Mouse (Mus musculus): ENCODE measurements around the gene Olfr1156. TPM values are rescaled to one million over a fixed set of nuclear protein-coding genes. Genes with fewer than 3 reads are reported as not detected.

The Olfr1156 gene
- not detected in 2 replicates for polyA plus RNA-seq (2012; rRNA removed)
- polyA plus RNA-seq (2014; fragmentation: Nextera tagmentation; extraction: Ambion mirVana): not detected in 2 replicates

- no peak for TF ChIP-seq CTCF (IDR thresholded peaks at IDR 0.05; ENCODE audit: low read depth)
- no peak within 1 kb of the TSS for H3K4me2 ChIP-seq (ENCODE audit: low read depth)
- no peak within 1 kb of the TSS for H3K4me3 ChIP-seq (ENCODE audit: insufficient read depth in 1 of 2, low read depth in 2 of 2, low read length in 2 of 2)
- ATAC-seq (ENCODE audit: insufficient read depth): no peak
- H3K36me3 ChIP-seq (replicated peaks; ENCODE audit: control insufficient read depth, insufficient read depth, low read depth): no peaks in the 10 kb centered on the region
- no peak within 1 kb of the TSS for H3K9ac ChIP-seq (replicated peaks)
- no peak within 1 kb of the TSS for H3K27ac ChIP-seq
- no peaks in the 10 kb centered on the region for H3K27me3 ChIP-seq (ENCODE audit: control insufficient read depth, insufficient read depth, low read length)
- no peak for DNase-seq (ENCODE audit: low read depth in 3 of 3, low spot score in 3 of 3)
- H3K4me1 ChIP-seq (replicated peaks; ENCODE audit: control insufficient read depth in 2 of 2, insufficient read depth in 2 of 2, low read length in 1 of 2): no peaks in the 10 kb centered on the region
- H3K9me3 ChIP-seq (ENCODE audit: control insufficient read depth, low read length): no peaks in the 10 kb centered on the region
Measured at GRCm38 (mm10) chr2:87953000-87953399, at the start of gene Olfr1156. TSS of gene Olfr1156 (minus strand) at chr2:87953100.

GRCm38 (mm10) chr2:87989813-87990212, 36.9 kb upstream of the Olfr1156 start, which contains the start of gene Olfr1158:
TSS of gene Olfr1158 (plus strand) at chr2:87990113.
- ATAC-seq (ENCODE audit: insufficient read depth): no peak
- H3K9me3 ChIP-seq (ENCODE audit: control insufficient read depth, low read length): no peaks in the 10 kb centered on the region
- no peaks in the 10 kb centered on the region for H3K4me1 ChIP-seq (replicated peaks; ENCODE audit: control insufficient read depth in 2 of 2, insufficient read depth in 2 of 2, low read length in 1 of 2)
- H3K27me3 ChIP-seq (ENCODE audit: control insufficient read depth, insufficient read depth, low read length): no peaks in the 10 kb centered on the region
- H3K9ac ChIP-seq (replicated peaks): no peak within 1 kb of the TSS
- H3K36me3 ChIP-seq (replicated peaks; ENCODE audit: control insufficient read depth, insufficient read depth, low read depth): no peaks in the 10 kb centered on the region
- no peak for DNase-seq (ENCODE audit: low read depth in 3 of 3, low spot score in 3 of 3)
- no peak within 1 kb of the TSS for H3K4me3 ChIP-seq (ENCODE audit: insufficient read depth in 1 of 2, low read depth in 2 of 2, low read length in 2 of 2)
- no peak within 1 kb of the TSS for H3K27ac ChIP-seq
- no peak for TF ChIP-seq EP300 (IDR thresholded peaks at IDR 0.05; ENCODE audit: low read depth)
- no peak for TF ChIP-seq CTCF (IDR thresholded peaks at IDR 0.05; ENCODE audit: low read depth)
- H3K4me2 ChIP-seq (ENCODE audit: low read depth): no peak within 1 kb of the TSS

GRCm38 (mm10) chr2:87974563-87974962, 21.7 kb upstream of the Olfr1156 start, which contains the start of gene Olfr74:
TSS of gene Olfr74 (minus strand) at chr2:87974663.
- Histone ChIP-seq H3K4me2 (ENCODE audit: low read depth) (no peak within 1 kb of the TSS), H3K27me3 (ENCODE audit: control insufficient read depth, insufficient read depth, low read length) (no peaks in the 10 kb centered on the region), H3K36me3 (replicated peaks; ENCODE audit: control insufficient read depth, insufficient read depth, low read depth) (no peaks in the 10 kb centered on the region), H3K9ac (replicated peaks) (no peak within 1 kb of the TSS), H3K4me3 (ENCODE audit: insufficient read depth in 1 of 2, low read depth in 2 of 2, low read length in 2 of 2) (no peak within 1 kb of the TSS), H3K9me3 (ENCODE audit: control insufficient read depth, low read length) (no peaks in the 10 kb centered on the region), H3K27ac (no peak within 1 kb of the TSS), H3K4me1 (replicated peaks; ENCODE audit: control insufficient read depth in 2 of 2, insufficient read depth in 2 of 2, low read length in 1 of 2) (no peaks in the 10 kb centered on the region)
- ATAC-seq (ENCODE audit: insufficient read depth) (no peak), DNase-seq (ENCODE audit: low read depth in 3 of 3, low spot score in 3 of 3) (no peak)
- TF ChIP-seq EP300 (IDR thresholded peaks at IDR 0.05; ENCODE audit: low read depth) (no peak), CTCF (IDR thresholded peaks at IDR 0.05; ENCODE audit: low read depth) (no peak)
- WGBS (ENCODE audit: insufficient replicate concordance): 44% methylated on average over 3 of the region's 3 CpGs

GRCm38 (mm10) chr2:87968199-87968598, 15.3 kb upstream of the Olfr1156 start, which contains the start of gene Olfr1157:
TSS of gene Olfr1157 (minus strand) at chr2:87968299.
- Histone ChIP-seq H3K36me3 (replicated peaks; ENCODE audit: control insufficient read depth, insufficient read depth, low read depth) (no peaks in the 10 kb centered on the region), H3K9me3 (ENCODE audit: control insufficient read depth, low read length) (no peaks in the 10 kb centered on the region), H3K27me3 (ENCODE audit: control insufficient read depth, insufficient read depth, low read length) (no peaks in the 10 kb centered on the region), H3K4me1 (replicated peaks; ENCODE audit: control insufficient read depth in 2 of 2, insufficient read depth in 2 of 2, low read length in 1 of 2) (no peaks in the 10 kb centered on the region), H3K4me3 (ENCODE audit: insufficient read depth in 1 of 2, low read depth in 2 of 2, low read length in 2 of 2) (no peak within 1 kb of the TSS), H3K27ac (no peak within 1 kb of the TSS), H3K4me2 (ENCODE audit: low read depth) (no peak within 1 kb of the TSS), H3K9ac (replicated peaks) (no peak within 1 kb of the TSS)
- no peak for ATAC-seq (ENCODE audit: insufficient read depth)
- no peak for TF ChIP-seq CTCF (IDR thresholded peaks at IDR 0.05; ENCODE audit: low read depth)
- no peak for TF ChIP-seq EP300 (IDR thresholded peaks at IDR 0.05; ENCODE audit: low read depth)
- no peak for DNase-seq (ENCODE audit: low read depth in 3 of 3, low spot score in 3 of 3)
- WGBS (ENCODE audit: insufficient replicate concordance): 81% methylated on average over 4 of the region's 4 CpGs

GRCm38 (mm10) chr2:87945037-87945436, 7.9 kb downstream of the Olfr1156 start, which contains the start of gene Olfr1155:
TSS of gene Olfr1155 (minus strand) at chr2:87945137.
- DNase-seq (ENCODE audit: low read depth in 3 of 3, low spot score in 3 of 3) (no peak), ATAC-seq (ENCODE audit: insufficient read depth) (no peak)
- no peak for TF ChIP-seq CTCF (IDR thresholded peaks at IDR 0.05; ENCODE audit: low read depth)
- TF ChIP-seq EP300 (IDR thresholded peaks at IDR 0.05; ENCODE audit: low read depth): no peak
- WGBS (ENCODE audit: insufficient replicate concordance): 86% methylated on average over 1 of the region's 1 CpGs
- Histone ChIP-seq H3K9ac (replicated peaks) (no peak within 1 kb of the TSS), H3K36me3 (replicated peaks; ENCODE audit: control insufficient read depth, insufficient read depth, low read depth) (no peaks in the 10 kb centered on the region), H3K4me1 (replicated peaks; ENCODE audit: control insufficient read depth in 2 of 2, insufficient read depth in 2 of 2, low read length in 1 of 2) (no peaks in the 10 kb centered on the region), H3K27me3 (ENCODE audit: control insufficient read depth, insufficient read depth, low read length) (no peaks in the 10 kb centered on the region), H3K4me2 (ENCODE audit: low read depth) (no peak within 1 kb of the TSS), H3K4me3 (ENCODE audit: insufficient read depth in 1 of 2, low read depth in 2 of 2, low read length in 2 of 2) (no peak within 1 kb of the TSS), H3K9me3 (ENCODE audit: control insufficient read depth, low read length) (no peaks in the 10 kb centered on the region), H3K27ac (no peak within 1 kb of the TSS)

All from liver, embryonic 14.5 days (tissue).